Mouse (Mus musculus) adrenal gland, adult 18-20 months (tissue): ENCODE results near the gene Tspan5. TPM values are rescaled to one million over a fixed set of nuclear protein-coding genes. Genes with fewer than 3 reads are reported as not detected.

Experiments used
- DNase-seq, 2 experiments: peaks; one replicate each; pipeline ENCODE4 v3.0.0; 2021 to 2022; ENCODE audit warnings: low spot score in 2 of 2
- total RNA-seq, 2 experiments: library from RNA; stranded (reverse); gene quantifications; 1 replicate in 1 of 2; 2 replicates in 1 of 2; pipeline ENCODE4 v1.2.3; 2021

Tspan5 gene
- total RNA-seq, 2 experiments from 2014 or later = 58.5 to 61.8 TPM

DNA sequence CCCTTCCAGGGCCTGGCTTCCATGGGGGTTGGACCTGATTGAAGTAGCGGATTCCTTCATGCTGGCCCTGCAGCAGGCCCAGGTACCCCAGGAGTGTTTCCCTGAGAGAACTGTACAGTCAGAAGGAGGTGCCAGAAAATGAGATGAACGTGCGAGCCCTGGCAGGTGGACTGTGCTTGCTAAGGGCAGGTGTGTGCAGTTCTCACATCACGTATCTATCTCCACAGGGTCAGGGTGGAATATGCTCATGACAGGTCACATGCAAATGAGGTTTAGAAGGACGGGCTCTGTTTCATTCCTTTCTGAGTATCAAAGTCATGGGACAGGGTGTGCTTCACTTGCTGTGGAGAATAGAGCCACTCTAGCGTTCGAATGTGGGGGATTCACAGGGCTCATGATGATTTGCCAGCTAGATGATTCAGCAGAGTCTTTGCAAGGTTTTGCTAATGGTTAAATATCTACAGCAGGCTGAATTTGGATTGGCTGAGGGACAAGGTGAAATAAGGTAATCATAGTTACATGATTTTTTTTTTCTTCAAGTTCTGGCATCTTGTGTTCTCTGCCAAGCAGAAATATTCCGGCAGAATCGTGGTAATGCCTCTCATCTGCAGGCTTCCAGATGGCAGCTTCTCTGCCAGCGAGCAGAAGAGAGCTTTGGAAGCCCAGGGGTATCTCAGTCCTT, 28.8 kb downstream of the Tspan5 start:
- no peak for DNase-seq

DNA sequence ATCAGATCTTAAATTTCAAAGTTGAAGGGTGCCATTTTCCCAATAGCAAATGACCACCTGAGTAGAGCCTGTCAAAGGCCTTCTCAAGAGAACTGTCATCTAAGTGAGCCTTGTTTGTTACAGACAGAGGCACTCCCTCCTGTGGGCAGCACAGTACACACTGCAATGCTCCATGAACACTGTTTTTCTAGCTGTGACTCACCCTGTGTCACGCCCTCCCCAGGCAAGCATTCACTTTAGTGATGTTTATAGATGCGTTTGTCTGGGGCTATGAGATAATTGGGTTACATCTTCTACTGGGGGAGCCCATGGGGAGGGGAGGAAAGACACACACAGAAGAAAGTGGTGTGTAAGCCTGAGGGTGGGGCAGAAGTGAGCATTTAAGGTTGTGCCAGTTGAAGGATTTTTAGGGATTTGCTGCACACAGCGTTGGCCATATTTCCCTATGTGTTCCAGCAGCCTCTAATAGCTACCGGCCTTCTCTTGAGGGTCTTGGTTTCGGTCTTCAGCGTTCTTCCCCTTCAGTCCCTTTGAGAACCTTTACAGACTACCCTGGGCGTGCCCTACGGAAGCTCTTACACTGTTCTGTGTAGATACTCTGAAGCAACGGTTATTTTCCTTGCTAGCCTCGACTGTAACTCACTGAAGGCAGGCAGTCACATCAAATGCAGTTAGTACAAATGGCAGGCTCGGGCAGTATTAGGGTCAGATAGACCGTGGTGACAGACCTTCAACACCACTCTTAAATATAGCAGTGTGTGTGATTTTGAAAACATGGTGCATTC, 29.7 kb downstream of the Tspan5 start:
- DNase-seq = no peak

DNA sequence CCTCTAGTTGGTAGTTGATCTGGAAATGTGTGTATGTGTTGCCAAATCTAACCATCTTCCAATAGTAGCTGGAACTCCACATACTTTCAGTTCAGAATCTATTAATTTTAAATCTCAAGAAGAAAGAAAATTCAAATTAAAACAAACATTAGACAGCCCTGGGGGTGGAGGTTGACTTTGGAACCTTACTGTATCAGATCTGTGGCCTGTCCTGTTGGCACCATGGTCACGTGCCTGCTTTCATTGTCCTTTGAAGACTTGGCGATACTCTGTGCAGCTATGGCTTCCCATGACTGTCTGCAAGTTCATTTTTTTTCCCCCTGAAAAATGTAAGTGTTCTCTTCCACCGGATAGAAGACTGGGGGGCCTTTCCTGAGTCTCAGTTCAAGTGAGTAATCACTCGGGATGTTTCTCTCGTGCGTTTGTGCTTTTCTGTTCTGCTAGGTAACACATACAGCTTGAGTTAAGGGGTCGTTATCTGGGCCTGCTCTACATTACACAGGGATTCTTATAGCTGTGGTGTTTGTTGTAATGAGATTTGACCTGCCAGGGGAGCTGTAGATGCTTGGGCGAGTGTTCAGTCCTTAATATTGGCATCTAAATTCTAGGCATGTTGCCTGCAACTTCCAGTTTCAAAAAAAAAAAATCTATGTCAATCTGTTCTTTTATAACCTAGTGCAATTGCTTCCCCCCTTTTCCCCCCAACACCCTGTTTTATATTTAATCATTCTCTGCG, 32.0 kb downstream of the Tspan5 start:
- DNase-seq = no peak

DNA sequence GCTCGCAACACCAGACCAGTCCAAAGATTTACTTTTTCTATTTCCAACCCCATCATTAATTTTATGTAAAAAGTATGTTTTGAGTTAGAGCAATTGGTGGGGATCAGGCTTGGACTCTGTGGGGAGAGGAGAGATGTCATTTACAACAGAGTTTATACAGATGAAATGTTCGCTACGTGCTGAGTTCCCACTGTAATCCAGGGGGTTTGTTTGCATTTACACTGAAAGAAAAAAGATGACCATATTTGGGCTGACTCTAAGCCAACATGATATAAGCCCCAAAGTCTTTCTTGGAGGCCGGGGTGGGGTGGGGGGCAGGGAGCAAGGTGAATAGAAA, 32.6 kb downstream of the Tspan5 start:
- no peak for DNase-seq

DNA sequence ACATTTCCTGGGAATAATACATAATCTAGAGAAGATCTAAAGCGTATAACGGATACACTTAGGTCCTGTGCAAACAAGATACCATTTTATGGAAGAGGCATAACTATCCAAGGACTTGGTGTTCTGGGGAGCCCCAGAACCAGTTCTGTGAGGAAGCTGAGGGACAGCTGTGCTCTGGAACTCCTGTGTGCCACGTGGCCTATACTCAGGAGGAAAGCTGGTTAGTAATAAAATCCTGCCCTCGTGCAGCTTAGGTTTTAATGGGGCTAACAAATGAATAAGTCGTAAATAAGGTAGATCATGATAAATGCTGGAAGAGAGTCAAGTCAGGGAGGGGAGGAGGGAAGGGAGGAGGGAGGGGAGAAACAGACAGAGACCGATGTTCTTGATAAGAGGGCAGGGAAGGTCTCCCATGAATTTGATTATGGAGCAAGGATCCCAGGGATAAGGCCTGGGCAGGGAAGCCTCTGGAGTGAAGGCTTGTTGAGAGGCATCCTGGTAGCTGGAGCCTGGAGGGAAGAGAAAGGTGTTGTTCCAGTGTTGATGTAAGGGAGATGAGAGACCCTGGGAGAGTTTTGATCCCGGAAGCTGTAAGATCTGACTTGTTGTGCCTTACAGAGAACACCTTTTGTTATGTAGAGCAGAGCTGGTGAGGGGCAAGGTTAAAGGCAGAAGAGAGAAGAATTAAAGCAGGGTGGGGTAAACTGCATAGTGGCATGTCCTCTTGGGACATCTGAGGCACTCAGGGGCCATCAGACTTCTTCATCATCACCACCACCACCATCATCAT, 34.1 kb downstream of the Tspan5 start:
- DNase-seq = no peak

DNA sequence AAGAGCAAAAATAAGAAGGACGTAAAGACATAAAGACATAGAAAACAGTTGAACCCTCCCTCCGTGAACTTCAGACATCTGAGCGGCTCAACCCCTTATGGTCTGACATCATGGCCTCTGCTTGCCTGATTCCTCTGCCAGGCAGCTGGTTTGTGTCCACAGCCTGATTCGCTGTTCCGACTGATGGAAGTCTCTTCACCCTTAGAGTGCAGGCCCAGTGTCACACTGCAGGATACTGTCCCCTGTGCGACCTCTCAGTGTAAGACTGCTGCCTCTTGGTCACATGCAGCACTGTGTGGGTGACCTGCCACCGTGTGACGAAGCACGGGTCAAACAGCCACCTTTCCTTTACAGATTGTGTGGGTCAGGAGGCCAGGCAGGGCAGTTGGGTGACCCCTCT, 39.5 kb downstream of the Tspan5 start:
- DNase-seq = no peak

DNA sequence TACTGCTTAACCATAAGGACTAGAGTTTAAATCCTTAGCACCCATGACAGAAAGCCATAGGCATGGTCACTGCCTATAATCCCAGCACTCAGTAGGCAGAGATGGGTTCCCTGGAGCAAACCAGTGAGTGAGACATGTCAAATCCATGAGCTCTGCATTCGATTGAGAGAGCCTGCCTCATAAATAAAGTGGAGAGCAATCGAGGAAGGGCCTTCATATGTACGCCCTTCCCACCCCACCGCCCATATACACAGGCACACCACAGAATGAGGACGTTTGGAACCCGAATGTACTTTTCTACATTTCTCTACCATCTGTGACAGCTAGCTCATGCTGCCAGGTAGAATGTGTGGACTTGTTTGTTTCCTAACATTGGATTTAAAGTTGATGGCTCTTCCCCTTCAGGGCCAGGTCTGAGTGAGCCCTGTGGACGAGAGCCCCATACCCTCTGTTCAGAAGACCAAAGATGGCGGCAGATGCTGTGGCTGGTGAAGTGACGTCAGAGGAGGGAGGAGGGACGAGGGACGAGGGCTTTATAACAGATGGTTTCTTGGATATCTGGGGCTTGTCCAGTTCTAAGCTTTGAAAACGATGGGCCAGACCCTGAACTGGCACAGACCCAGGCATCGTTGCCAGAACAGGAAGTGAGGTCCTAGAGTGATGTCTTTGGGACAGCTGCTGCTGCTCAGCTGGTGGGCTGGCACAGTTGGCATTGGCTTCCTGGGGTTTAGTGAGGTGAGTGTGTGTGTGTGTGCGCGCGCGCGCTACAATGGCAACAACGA, 42.1 kb downstream of the Tspan5 start:
- DNase-seq = no peak

DNA sequence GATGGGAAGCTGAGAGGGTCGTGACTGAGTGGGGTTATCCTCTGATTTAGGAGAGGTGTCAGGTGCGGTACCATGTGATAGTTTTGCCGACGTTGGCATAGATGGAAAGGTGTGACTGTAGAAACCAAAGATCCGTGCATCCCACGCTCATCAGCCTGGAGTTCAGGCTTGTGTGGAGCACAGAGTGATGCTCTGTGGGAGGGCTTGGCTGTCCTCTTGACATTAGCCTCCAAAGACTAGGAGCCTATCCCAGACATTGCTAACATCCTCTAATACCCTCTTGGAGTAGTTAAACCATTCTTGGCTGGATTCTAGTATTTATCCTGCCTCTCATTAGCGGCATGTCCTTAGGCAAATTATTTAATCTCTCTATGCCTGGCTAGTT, 42.6 kb downstream of the Tspan5 start:
- DNase-seq = no peak

DNA sequence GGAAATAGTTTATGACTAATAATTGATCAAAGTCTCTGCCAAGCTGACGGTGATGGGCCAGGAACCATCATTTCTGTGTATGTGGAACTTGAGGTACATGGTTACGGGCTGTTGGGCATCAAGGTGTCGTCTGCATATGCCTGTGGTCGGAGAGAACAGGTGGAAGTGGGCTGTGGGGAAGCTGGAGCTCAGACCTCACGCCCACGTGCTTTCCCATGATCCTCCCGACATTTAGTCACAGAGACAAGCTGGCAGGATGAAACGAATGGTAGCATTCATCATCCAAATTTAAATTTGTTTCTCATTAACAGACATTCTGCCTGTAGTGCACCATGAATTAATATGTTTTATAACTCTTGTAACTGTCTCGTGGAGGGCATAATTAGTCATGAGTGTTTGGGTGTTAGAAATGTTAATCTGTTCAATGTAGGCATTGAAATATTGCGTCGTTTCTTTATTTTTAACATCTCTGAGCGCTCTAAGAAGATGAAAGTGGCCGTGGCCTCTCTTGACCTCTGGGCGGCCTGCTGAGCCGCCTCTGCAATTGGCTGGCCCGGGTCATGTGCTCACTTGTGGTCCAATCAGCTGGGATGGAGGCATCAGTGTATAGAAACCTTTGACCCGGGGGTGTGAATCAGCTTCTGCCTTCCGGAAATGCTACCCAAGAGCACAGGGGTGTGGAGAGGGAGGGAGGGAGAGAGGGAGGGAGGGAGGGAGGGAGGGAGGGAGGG, 45.9 kb downstream of the Tspan5 start:
- no peak for DNase-seq

DNA sequence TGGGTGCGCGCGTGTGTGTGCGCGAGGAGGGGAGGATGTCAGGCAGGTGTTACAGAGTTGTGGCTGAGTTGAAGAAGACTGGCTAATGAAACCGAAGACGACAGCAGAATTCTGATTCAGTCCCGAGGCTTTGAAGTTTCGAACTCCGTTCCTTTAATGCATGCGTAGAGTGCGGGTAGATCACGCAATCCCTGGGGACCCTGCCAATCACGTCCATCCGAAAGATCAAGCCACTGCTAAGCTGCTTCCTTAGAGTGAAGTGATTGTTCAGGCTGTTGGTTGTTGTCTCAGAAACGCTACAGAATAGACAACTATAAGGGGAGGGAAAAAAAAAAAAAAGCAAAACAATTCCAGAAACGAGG, 46.5 kb downstream of the Tspan5 start:
- DNase-seq = no peak

DNA sequence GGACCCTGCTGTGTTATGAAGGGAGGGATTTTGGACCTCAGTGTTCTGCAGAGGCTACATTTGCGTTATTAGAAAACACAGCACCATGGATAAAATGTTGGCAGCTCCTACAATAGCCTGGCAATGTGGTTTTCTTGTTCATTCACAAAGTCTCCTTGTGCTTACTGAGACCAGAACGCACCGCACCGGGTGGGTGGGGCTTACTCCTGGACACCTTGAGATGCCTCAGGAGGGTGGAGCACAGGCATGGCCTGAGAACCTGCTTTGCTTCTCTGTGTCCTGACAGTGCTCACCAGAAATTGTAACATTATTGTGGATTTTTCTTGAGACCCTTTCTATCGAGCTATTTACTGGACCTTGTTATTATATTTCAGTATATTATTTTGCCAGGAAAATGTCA, 47.3 kb downstream of the Tspan5 start:
- DNase-seq = no peak

DNA sequence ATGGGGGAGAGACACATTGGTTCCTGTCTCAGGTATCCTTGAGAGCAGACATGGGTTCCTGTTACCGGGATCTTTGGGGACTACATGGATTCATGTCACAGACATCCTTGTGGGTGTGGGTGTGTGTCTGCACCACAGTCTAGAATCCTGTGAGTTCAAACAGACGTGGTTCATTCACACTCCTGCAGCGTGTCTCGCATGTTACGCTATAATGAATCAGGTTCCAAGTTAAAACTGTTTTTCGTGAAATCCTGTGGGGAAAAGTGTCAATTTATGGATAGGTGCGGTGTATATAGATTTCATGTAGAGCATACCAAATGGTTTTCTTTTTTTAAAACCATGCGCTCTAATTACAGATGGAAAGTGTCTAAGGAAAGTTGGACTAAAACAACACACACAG, 52.5 kb downstream of the Tspan5 start:
- no peak for DNase-seq

DNA sequence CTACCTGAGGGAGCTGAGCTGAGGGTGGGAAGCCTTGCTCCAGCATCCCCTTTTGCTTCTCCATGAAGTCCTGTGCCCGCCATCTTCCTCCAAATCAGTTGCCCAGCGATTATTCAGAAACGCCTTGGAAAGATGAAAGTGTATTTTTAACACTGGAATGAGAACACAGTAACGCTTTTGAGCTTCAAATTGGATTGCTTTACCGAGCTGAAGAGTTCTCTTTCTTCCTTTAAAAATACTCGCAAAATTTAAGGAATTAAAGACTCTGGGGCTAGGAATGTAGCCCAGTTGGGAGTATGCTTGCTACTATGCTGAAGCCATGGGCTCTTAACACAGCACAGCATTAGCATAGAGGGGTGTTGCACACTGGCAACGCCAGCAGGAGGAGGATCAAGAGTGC, 54.0 kb downstream of the Tspan5 start:
- DNase-seq = no peak

DNA sequence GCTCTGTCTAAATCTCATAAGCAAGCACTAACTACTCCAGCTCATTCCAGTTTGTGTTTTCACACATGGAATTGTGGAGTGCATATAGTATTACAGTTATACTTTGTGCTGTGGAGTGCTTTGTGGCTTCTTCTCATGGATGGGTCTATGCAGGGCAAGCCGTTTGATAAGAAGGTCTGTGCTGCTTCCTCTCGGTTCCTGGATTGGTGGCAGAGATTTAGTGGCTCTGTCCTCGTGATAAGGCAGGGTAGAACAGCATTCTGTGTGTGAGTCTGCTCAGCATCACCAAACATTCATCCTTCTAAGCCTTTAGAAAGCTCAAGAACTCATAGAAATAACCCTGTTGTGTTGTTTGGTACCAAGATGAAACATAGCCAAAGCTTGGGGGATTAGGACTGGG, 54.6 kb downstream of the Tspan5 start:
- DNase-seq = no peak

DNA sequence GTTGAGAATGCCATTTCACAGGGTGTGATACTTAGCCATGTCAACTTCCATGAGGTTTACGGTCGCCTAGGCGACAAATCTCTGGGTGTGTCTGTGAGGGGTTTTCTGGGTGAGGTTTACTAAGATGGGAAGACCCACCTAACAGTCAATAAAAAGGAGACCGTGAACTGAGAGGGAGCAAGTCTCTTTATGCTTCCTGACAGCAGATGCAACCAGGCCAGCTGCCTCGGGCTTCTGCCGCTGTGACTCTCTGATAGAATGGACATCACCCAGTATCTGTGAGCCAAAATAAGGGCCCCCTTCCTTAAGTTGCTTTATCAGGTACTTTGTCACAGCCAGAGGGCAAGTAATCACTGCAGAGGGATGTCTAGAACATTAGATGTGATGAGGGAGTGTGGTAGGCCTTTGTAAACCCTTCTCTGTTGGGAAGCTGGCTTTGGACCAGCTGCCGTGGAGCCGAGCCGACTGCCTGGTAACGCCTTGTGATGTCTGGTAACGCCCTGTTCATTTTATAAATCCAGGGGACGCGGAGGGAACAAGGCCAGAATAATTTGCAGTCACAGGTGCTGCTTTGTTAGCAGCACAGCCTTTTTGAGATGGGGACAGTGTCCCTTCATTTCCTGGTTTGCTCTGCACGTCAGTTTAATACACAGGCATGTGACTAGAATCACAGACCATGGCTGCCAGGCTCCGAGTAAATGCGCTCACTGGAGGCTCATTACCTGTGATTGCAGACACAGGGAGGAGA, 58.8 kb downstream of the Tspan5 start:
- DNase-seq = no peak

DNA sequence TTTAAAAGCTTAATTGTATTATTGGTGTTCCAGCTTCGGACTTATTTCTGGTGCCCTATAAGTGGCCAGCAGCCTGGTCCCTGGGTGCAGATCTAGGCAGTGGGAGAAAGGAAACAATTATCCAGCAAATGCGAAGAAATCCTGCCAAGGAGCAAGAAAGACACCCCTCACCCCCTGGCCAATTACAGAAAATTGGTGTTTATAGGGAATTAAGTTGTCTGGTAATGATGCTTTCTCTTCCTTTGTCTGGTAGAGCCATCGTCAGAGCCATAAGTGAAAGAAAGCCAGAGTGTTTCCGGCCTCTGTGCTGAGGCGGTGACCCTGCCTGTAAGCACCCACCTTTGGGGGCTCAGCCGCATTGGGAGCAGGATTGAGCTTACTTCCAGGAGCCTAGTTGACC, 59.7 kb downstream of the Tspan5 start:
- DNase-seq = no peak

DNA sequence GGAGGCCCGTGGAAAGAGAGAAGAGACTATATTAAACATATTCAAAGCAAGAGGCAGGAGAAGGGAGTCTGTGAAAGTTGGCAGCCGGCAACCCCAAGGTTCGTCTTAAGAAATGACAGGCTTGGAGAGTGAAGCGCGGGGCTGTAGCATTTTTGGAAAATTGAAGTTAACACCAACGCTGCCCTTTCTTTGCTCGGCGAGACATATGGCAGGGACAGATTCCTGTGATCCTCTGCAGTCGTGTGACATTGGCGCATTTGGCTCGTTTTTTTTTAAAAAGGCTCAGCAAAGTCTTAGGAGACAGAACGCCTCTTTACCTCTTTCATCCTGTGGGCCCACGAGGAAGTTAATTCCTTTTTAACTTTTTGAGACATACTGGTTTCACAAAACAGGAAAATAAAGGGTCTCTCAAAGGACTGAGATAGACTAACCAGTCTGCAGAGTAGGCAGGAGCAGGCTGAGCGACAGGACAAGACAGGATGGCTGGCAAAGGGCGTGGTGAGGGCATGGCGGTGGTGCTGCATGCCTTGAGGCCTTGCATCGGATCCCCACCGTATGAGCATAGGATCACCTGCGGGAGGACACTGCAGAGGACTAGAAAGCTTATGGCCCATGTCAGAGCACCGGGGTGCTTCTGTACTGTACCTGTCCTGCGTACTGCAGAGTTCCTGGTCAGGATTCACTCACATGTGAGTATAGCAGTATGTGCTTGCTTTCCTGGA, 60.9 kb downstream of the Tspan5 start:
- no peak for DNase-seq

DNA sequence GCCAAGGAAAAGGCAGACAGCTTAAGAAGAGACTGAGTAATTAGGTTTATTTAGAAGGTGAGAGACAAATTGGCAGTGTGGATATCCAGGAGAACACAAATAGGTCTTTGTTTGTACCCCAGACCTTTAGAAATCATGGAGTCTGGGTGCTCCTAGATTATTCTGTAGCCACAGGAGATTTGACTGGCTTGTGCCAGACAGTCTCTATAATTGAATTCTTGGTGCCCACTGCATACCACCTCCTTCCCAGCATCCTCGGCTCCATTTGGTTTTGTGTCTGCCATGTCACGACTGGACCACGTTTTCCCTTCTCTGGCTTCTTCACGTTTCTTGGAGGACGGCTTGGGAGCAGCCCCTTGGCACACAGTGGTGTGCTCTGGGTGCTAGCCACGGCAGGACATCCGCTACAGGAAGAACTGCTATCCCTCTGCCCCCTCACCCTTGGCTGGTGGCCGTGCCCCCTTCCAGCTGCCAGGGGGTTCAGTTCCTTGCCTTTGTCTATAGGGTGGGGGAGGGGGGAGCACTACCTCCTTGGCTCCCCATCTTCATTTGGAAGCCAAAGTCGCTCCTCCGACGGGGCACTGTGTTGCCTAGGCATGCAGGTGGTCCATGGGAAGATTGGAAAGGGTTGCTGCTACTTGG, 61.6 kb downstream of the Tspan5 start:
- no peak for DNase-seq
